Mouse (Mus musculus): ENCODE data around the gene Prkce.

DNA sequence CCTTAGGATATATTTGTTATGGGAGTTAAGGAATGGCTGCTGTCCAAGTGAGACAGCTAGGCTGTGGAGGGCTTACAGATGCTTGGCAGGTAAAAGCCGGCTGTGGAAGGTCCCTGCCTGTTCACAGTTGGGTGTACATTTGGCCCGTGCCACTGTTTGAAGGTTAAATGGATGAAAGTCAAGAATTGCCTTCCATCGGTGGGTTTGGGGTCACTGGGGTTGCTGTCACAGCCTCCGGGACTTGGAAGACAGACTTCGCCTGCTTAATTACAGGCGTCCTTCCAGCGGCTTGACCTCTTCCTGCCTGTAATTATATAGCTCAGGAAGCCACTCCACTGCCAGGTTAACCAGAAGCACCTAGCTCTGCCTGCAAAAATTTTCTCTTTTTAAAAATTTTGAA lies 200.1 kb downstream of the Prkce start:
- TF ChIP-seq MYOD1 (IDR thresholded peaks at IDR 0.05; ENCODE audit: control insufficient read depth in 1 of 3, insufficient read length in 2 of 3, low read depth in 2 of 3) (no peak), MAX (IDR thresholded peaks at IDR 0.05; ENCODE audit: low read depth) (no peak), E2F4 (IDR thresholded peaks at IDR 0.05; ENCODE audit: insufficient read depth) (no peak), POLR2AphosphoS2 (IDR thresholded peaks at IDR 0.05; ENCODE audit: insufficient read length, low read depth) (no peak), POLR2A (IDR thresholded peaks at IDR 0.05; ENCODE audit: insufficient read length, low read depth) (no peak), USF1 (IDR thresholded peaks at IDR 0.05; ENCODE audit: low read depth) (no peak), TCF3 (IDR thresholded peaks at IDR 0.05; ENCODE audit: insufficient read length, low read depth) (no peak), TCF12 (IDR thresholded peaks at IDR 0.05; ENCODE audit: insufficient read depth, poor library complexity, severe bottlenecking) (no peak), MYOG (IDR thresholded peaks at IDR 0.05; ENCODE audit: control insufficient read depth in 1 of 3, insufficient read depth in 1 of 3, insufficient read length in 2 of 3, low read depth in 2 of 3) (no peak), CEBPB (IDR thresholded peaks at IDR 0.05; ENCODE audit: insufficient read depth, poor library complexity, severe bottlenecking) (no peak), REST (IDR thresholded peaks at IDR 0.05; ENCODE audit: insufficient read depth, insufficient read length) (no peak), SRF (IDR thresholded peaks at IDR 0.05; ENCODE audit: control insufficient read depth, insufficient read length, low read depth) (no peak)
